Mouse (Mus musculus): ENCODE results near the gene Mmab. TPM values are rescaled to one million over a fixed set of nuclear protein-coding genes. Genes with fewer than 3 reads are reported as not detected.

Mmab gene
- polyA plus RNA-seq, 1 experiment from 2014 or later, result 27.7 TPM

- H3K4me3 ChIP-seq (replicated peaks; ENCODE audit: low read length), result no peak overlapping the region
- H3K36me3 ChIP-seq (ENCODE audit: control insufficient read depth, insufficient read depth), result peaks cover 58% of the 10 kb centered on the region
- H3K9ac ChIP-seq (replicated peaks; ENCODE audit: low read depth, low read length), result no peak overlapping the region
- H3K4me1 ChIP-seq (replicated peaks; ENCODE audit: control insufficient read depth, insufficient read depth, low read length), result no peaks in the 10 kb centered on the region
- 93% methylated on average over 14 of the region's 14 CpGs for WGBS
- H3K27me3 ChIP-seq (replicated peaks; ENCODE audit: control insufficient read depth, insufficient read depth, low read length), result no peaks in the 10 kb centered on the region
- H3K27ac ChIP-seq (ENCODE audit: low read length), result no peak overlapping the region
- no peak for ATAC-seq
- no peak overlapping the region for H3K4me2 ChIP-seq (ENCODE audit: low read length)
- H3K9me3 ChIP-seq (ENCODE audit: control insufficient read depth, low read length), result no peaks in the 10 kb centered on the region
Observed at GRCm38 (mm10) chr5:114406592-114406991, 37.3 kb downstream of the Mmab start.

GRCm38 (mm10) chr5:114393169-114393568 lies 50.7 kb downstream of the Mmab start:
- no peaks in the 10 kb centered on the region for H3K9me3 ChIP-seq (ENCODE audit: control insufficient read depth, low read length)
- peaks cover 14% of the 10 kb centered on the region for H3K36me3 ChIP-seq (ENCODE audit: control insufficient read depth, insufficient read depth)
- H3K9ac ChIP-seq (replicated peaks; ENCODE audit: low read depth, low read length), result no peak overlapping the region
- WGBS, result 82% methylated on average over 9 of the region's 9 CpGs
- no peak overlapping the region for H3K4me3 ChIP-seq (replicated peaks; ENCODE audit: low read length)
- no peak overlapping the region for H3K4me2 ChIP-seq (ENCODE audit: low read length)
- H3K27me3 ChIP-seq (replicated peaks; ENCODE audit: control insufficient read depth, insufficient read depth, low read length), result no peaks in the 10 kb centered on the region
- no peak overlapping the region for H3K27ac ChIP-seq (ENCODE audit: low read length)
- no peak for ATAC-seq
- no peaks in the 10 kb centered on the region for H3K4me1 ChIP-seq (replicated peaks; ENCODE audit: control insufficient read depth, insufficient read depth, low read length)

GRCm38 (mm10) chr5:114384448-114384847 lies 59.4 kb downstream of the Mmab start:
- Histone ChIP-seq H3K27me3 (replicated peaks; ENCODE audit: control insufficient read depth, insufficient read depth, low read length) (no peaks in the 10 kb centered on the region), H3K27ac (ENCODE audit: low read length) (no peak overlapping the region), H3K9ac (replicated peaks; ENCODE audit: low read depth, low read length) (no peak overlapping the region), H3K36me3 (ENCODE audit: control insufficient read depth, insufficient read depth) (peaks cover 13% of the 10 kb centered on the region), H3K4me2 (ENCODE audit: low read length) (no peak overlapping the region), H3K9me3 (ENCODE audit: control insufficient read depth, low read length) (no peaks in the 10 kb centered on the region), H3K4me3 (replicated peaks; ENCODE audit: low read length) (no peak overlapping the region), H3K4me1 (replicated peaks; ENCODE audit: control insufficient read depth, insufficient read depth, low read length) (peaks cover 17% of the 10 kb centered on the region)
- 94% methylated on average over 8 of the region's 8 CpGs for WGBS
- ATAC-seq, result no peak

- Histone ChIP-seq H3K27me3 (replicated peaks; ENCODE audit: control insufficient read depth, insufficient read depth, low read length) (no peaks in the 10 kb centered on the region), H3K36me3 (ENCODE audit: control insufficient read depth, insufficient read depth) (peaks cover 10% of the 10 kb centered on the region), H3K4me1 (replicated peaks; ENCODE audit: control insufficient read depth, insufficient read depth, low read length) (peaks cover 28% of the 10 kb centered on the region), H3K4me2 (ENCODE audit: low read length) (no peak overlapping the region), H3K9ac (replicated peaks; ENCODE audit: low read depth, low read length) (no peak overlapping the region), H3K4me3 (replicated peaks; ENCODE audit: low read length) (no peak overlapping the region), H3K9me3 (ENCODE audit: control insufficient read depth, low read length) (no peaks in the 10 kb centered on the region), H3K27ac (ENCODE audit: low read length) (no peak overlapping the region)
- WGBS, result 75% methylated on average over 9 of the region's 9 CpGs
- ATAC-seq, result no peak
Observed at GRCm38 (mm10) chr5:114383184-114383904, 60.5 kb downstream of the Mmab start.

Small RNAs within 50 kb of the gene (microRNA-seq; reads per million reads assigned to microRNA genes)
- not detected for gene Mir7027

Other genes with a start within 250 kb of the Mmab start
- 0.24 and 0.68 TPM in 2 replicates for gene Foxn4, start 170.3 kb downstream of the Mmab start, polyA plus RNA-seq (2015; fragmentation: Nextera tagmentation; extraction: Ambion mirVana)
- gene Myo1h, start 154.9 kb downstream of the Mmab start, polyA plus RNA-seq (2015; fragmentation: Nextera tagmentation; extraction: Ambion mirVana), result 0.65 and 0.91 TPM in 2 replicates
- 90.4 and 98.5 TPM in 2 replicates for gene Kctd10, start 63.6 kb downstream of the Mmab start, polyA plus RNA-seq (2015; fragmentation: Nextera tagmentation; extraction: Ambion mirVana)
- 44.9 and 47.5 TPM in 2 replicates for gene Ube3b, start 63.5 kb downstream of the Mmab start, polyA plus RNA-seq (2015; fragmentation: Nextera tagmentation; extraction: Ambion mirVana)
- 44.0 and 48.1 TPM in 2 replicates for gene Mvk, start 209 bp upstream of the Mmab start, polyA plus RNA-seq (2015; fragmentation: Nextera tagmentation; extraction: Ambion mirVana)
- 4.3 and 4.4 TPM in 2 replicates for gene Fam222a, start 124.0 kb upstream of the Mmab start, polyA plus RNA-seq (2015; fragmentation: Nextera tagmentation; extraction: Ambion mirVana)
- gene Trpv4, start 214.4 kb upstream of the Mmab start, polyA plus RNA-seq (2015; fragmentation: Nextera tagmentation; extraction: Ambion mirVana), result 0.75 and 1.2 TPM in 2 replicates
- gene Gltp, start 246.9 kb upstream of the Mmab start, polyA plus RNA-seq (2015; fragmentation: Nextera tagmentation; extraction: Ambion mirVana), result 30.8 and 32.9 TPM in 2 replicates